Mouse (Mus musculus) lung, postnatal 0 days (tissue): ENCODE results near the gene Ace3. TPM values are rescaled to one million over a fixed set of nuclear protein-coding genes. Genes with fewer than 3 reads are reported as not detected.

Experiments
- ATAC-seq: fragments of 200-750 bp; cut with Nextera tagmentation; 2 replicates; pipeline ENCODE4 v1.8.0; 2017; ENCODE audit warnings: moderate library complexity
- DNase-seq: peaks from one replicate; pipeline ENCODE4 v3.0.0-alpha.2; 2016; ENCODE audit warnings: low spot score
- H3K27ac ChIP-seq: fragments of 300-500 bp; sonication (generic); 2 replicates; pipeline ENCODE4 v1.5.1; 2014; ENCODE audit warnings: antibody characterized with exemption, mild to moderate bottlenecking, low read length, mixed read lengths
- H3K27me3 ChIP-seq: fragments of 300-500 bp; sonication (generic); replicated peaks from 2 replicates; pipeline ENCODE4 v1.6.1; 2014; ENCODE audit warnings: low read length, mixed read lengths; ENCODE audit not compliant: insufficient read depth
- H3K36me3 ChIP-seq: fragments of 300-500 bp; sonication (generic); 2 replicates; pipeline ENCODE4 v1.6.1; 2014; ENCODE audit warnings: low read length, mixed read lengths; ENCODE audit not compliant: insufficient read depth
- H3K4me1 ChIP-seq: fragments of 300-500 bp; sonication (generic); 2 replicates; pipeline ENCODE4 v1.6.1; 2014; ENCODE audit warnings: antibody characterized with exemption, low read depth, low read length, mixed read lengths; ENCODE audit not compliant: insufficient read depth
- H3K4me2 ChIP-seq: fragments of 300-500 bp; sonication (generic); replicated peaks from 2 replicates; pipeline ENCODE4 v1.6.1; 2014; ENCODE audit warnings: low read depth, mild to moderate bottlenecking, low read length, moderate library complexity, mixed read lengths
- H3K4me3 ChIP-seq: fragments of 300-500 bp; sonication (generic); 2 replicates; pipeline ENCODE4 v1.5.1; 2014; ENCODE audit warnings: low read depth, low read length
- H3K9ac ChIP-seq: fragments of 300-500 bp; sonication (generic); replicated peaks from 2 replicates; pipeline ENCODE4 v1.6.1; 2014; ENCODE audit warnings: low read depth, mild to moderate bottlenecking
- H3K9me3 ChIP-seq: fragments of 300-500 bp; sonication (generic); 2 replicates; pipeline ENCODE4 v1.6.1; 2016; ENCODE audit warnings: low read length, mixed read lengths
- CTCF ChIP-seq: IDR thresholded peaks from 2 replicates; pipeline ENCODE4 v1.5.1; 2016; ENCODE audit warnings: antibody characterized with exemption, mild to moderate bottlenecking
- EP300 ChIP-seq: IDR thresholded peaks from 2 replicates; pipeline ENCODE4 v1.6.1; 2016; ENCODE audit warnings: antibody characterized with exemption, mild to moderate bottlenecking, control low read depth
- WGBS: fragments of 180-500 bp; shearing (Covaris S2); extraction: QIAGEN DNeasy Blood & Tissue Kit; methylation state at CpG from one replicate; pipeline ENCODE4 v1.1.7; 2014; 5-methylcytosine and 5-hydroxymethylcytosine counted together
- polyA plus RNA-seq: library from polyadenylated mRNA; unstranded; fragments of >200 nt; fragmentation: Nextera tagmentation; extraction: Ambion mirVana; gene quantifications from 2 replicates; pipeline ENCODE4 v1.2.1, GENCODE M21; 2015

The Ace3 gene
- 2.0 and 2.1 TPM in 2 replicates for polyA plus RNA-seq

GRCm38 (mm10) chr11:105994375-105994774 is at the start of gene Ace3:
Gene Ace3 (plus strand): TSS chr11:105994675.
- H3K27me3 ChIP-seq = no peaks in the 10 kb centered on the region
- WGBS = 94% methylated on average over 3 of the region's 3 CpGs
- TF ChIP-seq CTCF (no peak), EP300 (no peak)
- ATAC-seq (no peak), DNase-seq (no peak)
- H3K36me3 ChIP-seq = no peaks in the 10 kb centered on the region
- H3K4me2 ChIP-seq = no peak within 1 kb of the TSS
- no peaks in the 10 kb centered on the region for H3K9me3 ChIP-seq
- no peaks in the 10 kb centered on the region for H3K4me1 ChIP-seq
- no peak within 1 kb of the TSS for H3K4me3 ChIP-seq
- H3K27ac ChIP-seq = no peak within 1 kb of the TSS
- H3K9ac ChIP-seq = no peak within 1 kb of the TSS

GRCm38 (mm10) chr11:105944770-105945672 is 49.5 kb upstream of the Ace3 start:
- no peaks in the 10 kb centered on the region for H3K27me3 ChIP-seq
- peak; percentile 76 for ATAC-seq
- TF ChIP-seq CTCF (peak; percentile 12; the same call in 1 of the 2 replicates), EP300 (peak; percentile 90)
- H3K4me2 ChIP-seq = peak overlapping the region; percentile 90
- 34% methylated on average over 16 of the region's 16 CpGs for WGBS
- peaks cover 22% of the 10 kb centered on the region; the same call in 1 of the 2 replicates for H3K4me1 ChIP-seq
- peak overlapping the region; percentile 96 for H3K27ac ChIP-seq
- no peak overlapping the region for H3K9ac ChIP-seq
- no peaks in the 10 kb centered on the region for H3K9me3 ChIP-seq
- H3K4me3 ChIP-seq = no peak overlapping the region
- peak; percentile 85 for DNase-seq
- no peaks in the 10 kb centered on the region for H3K36me3 ChIP-seq

- Histone ChIP-seq H3K4me3 (no peak overlapping the region), H3K36me3 (no peaks in the 10 kb centered on the region), H3K27me3 (no peaks in the 10 kb centered on the region), H3K4me2 (no peak overlapping the region), H3K9me3 (no peaks in the 10 kb centered on the region), H3K27ac (0 out of 2 replicates have a peak overlapping the region, but pooled peaks have one; percentile 96), H3K9ac (no peak overlapping the region), H3K4me1 (peaks cover 22% of the 10 kb centered on the region; the same call in 1 of the 2 replicates)
- WGBS = 21% methylated on average over 11 of the region's 11 CpGs
- TF ChIP-seq EP300 (peak; percentile 30; the same call in 1 of the 2 replicates), CTCF (no peak)
- ATAC-seq (peak; percentile 6; the same call in 1 of the 2 replicates), DNase-seq (peak; percentile 75)
Observed at GRCm38 (mm10) chr11:105946694-105947154, 47.8 kb upstream of the Ace3 start.

GRCm38 (mm10) chr11:105948255-105948654 is 46.2 kb upstream of the Ace3 start:
- Histone ChIP-seq H3K9me3 (no peaks in the 10 kb centered on the region), H3K9ac (no peak overlapping the region), H3K4me3 (no peak overlapping the region), H3K36me3 (no peaks in the 10 kb centered on the region), H3K27ac (no peak overlapping the region), H3K4me2 (no peak overlapping the region), H3K4me1 (peaks cover 22% of the 10 kb centered on the region; the same call in 1 of the 2 replicates), H3K27me3 (no peaks in the 10 kb centered on the region)
- WGBS = 44% methylated on average over 2 of the region's 2 CpGs
- TF ChIP-seq EP300 (no peak), CTCF (no peak)
- ATAC-seq (no peak), DNase-seq (no peak)

GRCm38 (mm10) chr11:105950519-105950918 is 44.0 kb upstream of the Ace3 start:
- Histone ChIP-seq H3K4me1 (peaks cover 23% of the 10 kb centered on the region; the same call in 1 of the 2 replicates), H3K9me3 (no peaks in the 10 kb centered on the region), H3K4me3 (no peak overlapping the region), H3K4me2 (no peak overlapping the region), H3K9ac (no peak overlapping the region), H3K27ac (no peak overlapping the region), H3K36me3 (no peaks in the 10 kb centered on the region), H3K27me3 (no peaks in the 10 kb centered on the region)
- DNase-seq (peak; percentile 35), ATAC-seq (no peak)
- WGBS = 62% methylated on average over 4 of the region's 4 CpGs
- TF ChIP-seq CTCF (no peak), EP300 (no peak)

GRCm38 (mm10) chr11:105951601-105952044 is 42.9 kb upstream of the Ace3 start:
- H3K4me3 ChIP-seq = no peak overlapping the region
- no peak for ATAC-seq
- 70% methylated on average over 3 of the region's 3 CpGs for WGBS
- H3K36me3 ChIP-seq = no peaks in the 10 kb centered on the region
- no peak overlapping the region for H3K9ac ChIP-seq
- H3K4me1 ChIP-seq = peaks cover 16% of the 10 kb centered on the region; the same call in 1 of the 2 replicates
- no peaks in the 10 kb centered on the region for H3K27me3 ChIP-seq
- H3K9me3 ChIP-seq = no peaks in the 10 kb centered on the region
- no peak for TF ChIP-seq EP300
- TF ChIP-seq CTCF = no peak
- DNase-seq = no peak
- H3K27ac ChIP-seq = no peak overlapping the region
- H3K4me2 ChIP-seq = no peak overlapping the region
